Mouse (Mus musculus) stomach, postnatal 0 days (tissue): ENCODE data around the gene Slc25a3. TPM values are rescaled to one million over a fixed set of nuclear protein-coding genes. Genes with fewer than 3 reads are reported as not detected.

Experiments used
- ATAC-seq: fragments of 200-750 bp; cut with Nextera tagmentation; 2 replicates; pipeline ENCODE4 v1.8.0; 2017; ENCODE audit not compliant: low FRiP score, low TSS enrichment
- DNase-seq: peaks from one replicate; pipeline ENCODE4 v3.0.0-alpha.2; 2016; ENCODE audit warnings: low spot score
- H3K27ac ChIP-seq: fragments of 300-500 bp; sonication (generic); replicated peaks from 2 replicates; pipeline ENCODE4 v1.5.1; 2014; ENCODE audit warnings: mild to moderate bottlenecking, control low read depth
- H3K27me3 ChIP-seq: fragments of 300-500 bp; sonication (generic); 2 replicates; pipeline ENCODE4 v1.6.1; 2014; ENCODE audit warnings: low read length; ENCODE audit not compliant: control insufficient read depth, insufficient read depth
- H3K36me3 ChIP-seq: fragments of 300-500 bp; sonication (generic); 2 replicates; pipeline ENCODE4 v1.6.1; 2014; ENCODE audit warnings: low read length, mixed read lengths; ENCODE audit not compliant: control insufficient read depth, insufficient read depth
- H3K4me1 ChIP-seq: fragments of 300-500 bp; sonication (generic); replicated peaks from 2 replicates; pipeline ENCODE4 v1.6.1; 2014; ENCODE audit warnings: antibody characterized with exemption; ENCODE audit not compliant: control insufficient read depth, insufficient read depth
- H3K4me2 ChIP-seq: fragments of 300-500 bp; sonication (generic); replicated peaks from 2 replicates; pipeline ENCODE4 v1.6.1; 2014; ENCODE audit warnings: low read depth, mild to moderate bottlenecking, control low read depth, moderate library complexity
- H3K4me3 ChIP-seq: fragments of 300-500 bp; sonication (generic); 2 replicates; pipeline ENCODE4 v1.5.1; 2014; ENCODE audit warnings: low read depth, low read length, control low read depth
- H3K9ac ChIP-seq: fragments of 300-500 bp; sonication (generic); 2 replicates; pipeline ENCODE4 v1.6.1; 2014; ENCODE audit warnings: mild to moderate bottlenecking, low read length, control low read depth, mixed read lengths
- H3K9me3 ChIP-seq: fragments of 300-500 bp; sonication (generic); 2 replicates; pipeline ENCODE4 v1.6.1; 2016; ENCODE audit warnings: low read length; ENCODE audit not compliant: control insufficient read depth
- CTCF ChIP-seq: IDR thresholded peaks from 2 replicates; pipeline ENCODE4 v1.5.1; 2016; ENCODE audit warnings: antibody characterized with exemption, low read depth, mild to moderate bottlenecking, moderate library complexity
- EP300 ChIP-seq: optimal IDR thresholded peaks from 2 replicates; pipeline ENCODE3; 2016; ENCODE audit warnings: antibody characterized with exemption
- WGBS: fragments of 180-500 bp; shearing (Covaris S2); extraction: QIAGEN DNeasy Blood & Tissue Kit; methylation state at CpG from one replicate; pipeline ENCODE4 v1.1.7; 2014; 5-methylcytosine and 5-hydroxymethylcytosine counted together
- polyA plus RNA-seq: library from polyadenylated mRNA; unstranded; fragments of >200 nt; fragmentation: Nextera tagmentation; extraction: Ambion mirVana; gene quantifications from 2 replicates; pipeline ENCODE4 v1.2.1, GENCODE M21; 2015

The Slc25a3 gene
- polyA plus RNA-seq, 1 experiment from 2014 or later, result 523 TPM

GRCm38 (mm10) chr10:91145413-91145812 lies 21.6 kb upstream of the Slc25a3 start:
- no peak for DNase-seq
- Histone ChIP-seq H3K27ac (no peak overlapping the region), H3K4me1 (no peaks in the 10 kb centered on the region), H3K4me2 (no peak overlapping the region), H3K9ac (no peak overlapping the region), H3K36me3 (peaks cover 19% of the 10 kb centered on the region), H3K9me3 (no peaks in the 10 kb centered on the region), H3K27me3 (no peaks in the 10 kb centered on the region), H3K4me3 (no peak overlapping the region)
- 96% methylated on average over 7 of the region's 7 CpGs for WGBS
- no peak for TF ChIP-seq CTCF
- TF ChIP-seq EP300, result no peak
- no peak for ATAC-seq

GRCm38 (mm10) chr10:91143313-91144230 lies 19.7 kb upstream of the Slc25a3 start:
- WGBS, result 60% methylated on average over 18 of the region's 18 CpGs
- ATAC-seq, result no peak
- Histone ChIP-seq H3K36me3 (peaks cover 7% of the 10 kb centered on the region), H3K4me3 (no peak overlapping the region), H3K27ac (no peak overlapping the region), H3K9ac (no peak overlapping the region), H3K4me2 (no peak overlapping the region), H3K27me3 (no peaks in the 10 kb centered on the region), H3K9me3 (no peaks in the 10 kb centered on the region), H3K4me1 (no peaks in the 10 kb centered on the region)
- no peak for DNase-seq
- TF ChIP-seq CTCF (peak; percentile 38), EP300 (no peak)

- DNase-seq (no peak), ATAC-seq (no peak)
- Histone ChIP-seq H3K4me2 (no peak overlapping the region), H3K4me1 (no peaks in the 10 kb centered on the region), H3K36me3 (peaks cover 6% of the 10 kb centered on the region; the same call in 1 of the 2 replicates), H3K27ac (no peak overlapping the region), H3K27me3 (no peaks in the 10 kb centered on the region), H3K9me3 (no peaks in the 10 kb centered on the region), H3K4me3 (no peak overlapping the region), H3K9ac (no peak overlapping the region)
- TF ChIP-seq CTCF (no peak; the same call in 1 of the 2 replicates), EP300 (no peak)
- WGBS, result 59% methylated on average over 10 of the region's 10 CpGs
Measured at GRCm38 (mm10) chr10:91142654-91143191, 18.9 kb upstream of the Slc25a3 start.

GRCm38 (mm10) chr10:91141564-91141963 lies 17.7 kb upstream of the Slc25a3 start:
- Histone ChIP-seq H3K36me3 (peaks cover 6% of the 10 kb centered on the region; the same call in 1 of the 2 replicates), H3K27me3 (no peaks in the 10 kb centered on the region), H3K27ac (no peak overlapping the region), H3K9me3 (no peaks in the 10 kb centered on the region), H3K4me3 (no peak overlapping the region), H3K9ac (no peak overlapping the region), H3K4me1 (no peaks in the 10 kb centered on the region), H3K4me2 (no peak overlapping the region)
- ATAC-seq (peak; percentile 53), DNase-seq (no peak)
- WGBS, result 29% methylated on average over 2 of the region's 2 CpGs
- no peak for TF ChIP-seq EP300
- TF ChIP-seq CTCF, result peak; percentile 86

- no peak for ATAC-seq
- Histone ChIP-seq H3K4me2 (no peak overlapping the region), H3K36me3 (no peaks in the 10 kb centered on the region), H3K4me3 (no peak overlapping the region), H3K27me3 (no peaks in the 10 kb centered on the region), H3K4me1 (no peaks in the 10 kb centered on the region), H3K27ac (no peak overlapping the region), H3K9me3 (no peaks in the 10 kb centered on the region), H3K9ac (no peak overlapping the region)
- TF ChIP-seq EP300, result no peak
- TF ChIP-seq CTCF, result no peak
- DNase-seq, result no peak
- 84% methylated on average over 14 of the region's 14 CpGs for WGBS
Measured at GRCm38 (mm10) chr10:91139148-91139766, 15.4 kb upstream of the Slc25a3 start.
